13 mouse cellular contexts compared by ENCODE assay signal in the genomic region with DNA sequence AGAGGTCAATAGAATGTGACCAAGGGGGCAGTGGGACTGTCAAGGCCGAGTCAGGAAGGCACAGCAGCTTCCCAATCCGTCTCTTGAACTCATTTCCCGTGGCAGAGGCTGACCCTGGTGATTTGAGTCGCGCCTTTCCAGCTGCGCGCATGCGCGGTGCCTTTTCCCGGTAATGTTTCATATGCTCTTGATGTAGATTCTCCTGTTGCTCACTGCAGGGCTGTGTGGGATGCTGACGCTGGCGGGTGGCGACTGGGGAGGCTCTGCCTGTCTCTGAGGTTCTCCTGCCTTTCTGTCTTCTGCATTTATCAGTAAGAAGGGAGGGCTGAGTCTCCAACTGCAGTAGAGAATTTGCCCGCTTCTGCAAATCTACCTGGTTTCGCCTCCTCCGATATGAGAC. TPM values are rescaled to one million over a fixed set of nuclear protein-coding genes. Genes with fewer than 3 reads are reported as not detected.
DNase-seq lines count a peak whose midpoint lies in the region; TF ChIP-seq lines count a peak whose summit lies in the region.
"Had no signal": no experiment of that assay in that cellular context is flagged by ENCODE, and none has a peak within 500 bp of the region (broad histone marks: within the 10 kb centered on the region; RNA-seq: fewer than 3 reads in every experiment).

No protein-coding gene starts in this region.

- TF ChIP-seq EP300 in heart, adult 2 months (IDR thresholded peaks at IDR 0.05; ENCODE audit: insufficient read depth, low read depth, low read length), result no peak

- H3K9ac ChIP-seq in heart, adult 2 months (ENCODE audit: low read depth, low read length), result no peak overlapping the region
- H3K9ac ChIP-seq: liver, embryonic 15.5 days had no signal

- H3K79me2 ChIP-seq in heart, adult 2 months (replicated peaks; ENCODE audit: control insufficient read depth, insufficient read depth, low read length), result no peaks in the 10 kb centered on the region

- H3K36me3 ChIP-seq in kidney, adult 2 months (ENCODE audit: control insufficient read depth, insufficient read depth, low read length), result no peaks in the 10 kb centered on the region
- H3K36me3 ChIP-seq in heart, adult 2 months (ENCODE audit: control insufficient read depth, insufficient read depth, low read length), result no peaks in the 10 kb centered on the region
- H3K36me3 ChIP-seq: liver, embryonic 15.5 days had no signal

- 49% methylated on average over 16 of the region's 16 CpGs for WGBS in kidney, adult 2 months
- WGBS in heart, adult 2 months, result 36% methylated on average over 16 of the region's 16 CpGs

- H3K4me1 ChIP-seq in kidney, adult 2 months (ENCODE audit: control insufficient read depth, insufficient read depth, low read length), result no peaks in the 10 kb centered on the region
- H3K4me1 ChIP-seq in heart, adult 2 months (ENCODE audit: control insufficient read depth, insufficient read depth, low read length), result no peaks in the 10 kb centered on the region
- H3K4me1 ChIP-seq: liver, embryonic 15.5 days had no signal

- no peaks in the 10 kb centered on the region for H3K27me3 ChIP-seq in kidney, adult 2 months (replicated peaks; ENCODE audit: control insufficient read depth, insufficient read depth, low read length)
- no peaks in the 10 kb centered on the region for H3K27me3 ChIP-seq in heart, adult 2 months (ENCODE audit: control insufficient read depth, insufficient read depth, low read length)

- TF ChIP-seq POLR2A in kidney, adult 2 months (IDR thresholded peaks at IDR 0.05; ENCODE audit: low read depth, low read length), result no peak
- no peak for TF ChIP-seq POLR2A in heart, adult 2 months (IDR thresholded peaks at IDR 0.05; ENCODE audit: insufficient read depth, low read depth, low read length)

- peak; percentile 7 for DNase-seq in kidney, adult 2 months
- DNase-seq in kidney, adult 8-10 months, result no peak
- DNase-seq in R1 (ENCODE audit: low read depth, low spot score), result peak; percentile 64
- DNase-seq in frontal cortex, postnatal 10 days (ENCODE audit: low spot score in 2 of 2), result peak; percentile 39 to 54
- peak; percentile 54 to 85 for DNase-seq in left cerebral cortex, postnatal 25 days (ENCODE audit: low spot score in 2 of 2)
- no peak for DNase-seq in thymus, postnatal 0 days (ENCODE audit: low spot score)
- DNase-seq in heart, adult 2 months, result no peak
- no peak for DNase-seq in gastrocnemius, postnatal 14 days
- DNase-seq: thymus, postnatal 14 days had no signal

- no peak overlapping the region for H3K4me3 ChIP-seq in kidney, adult 2 months (ENCODE audit: insufficient read depth, low read depth, low read length)
- H3K4me3 ChIP-seq in heart, adult 2 months, result no peak overlapping the region
- H3K4me3 ChIP-seq: liver, embryonic 15.5 days had no signal

- no peak for TF ChIP-seq CTCF in kidney, adult 2 months (conservative IDR thresholded peaks at IDR 0.05; ENCODE audit: insufficient read depth, insufficient read length, low read depth, low read length)
- no peak for TF ChIP-seq CTCF in heart, adult 2 months (IDR thresholded peaks at IDR 0.05)

- H3K27ac ChIP-seq in kidney, adult 2 months (ENCODE audit: insufficient read depth, low read depth, low read length), result no peak overlapping the region
- no peak overlapping the region for H3K27ac ChIP-seq in heart, adult 2 months
- H3K27ac ChIP-seq: liver, embryonic 15.5 days had no signal

- intact Hi-C loops in left cerebral cortex, postnatal 25 days (cut with DNase I), result no loop called here
- intact Hi-C loops in heart, adult 2 months (cut with DNase I), result no loop called here
- intact Hi-C loops in gastrocnemius, postnatal 14 days (cut with DNase I; ENCODE audit: low total_unique reads), result no loop called here

RNA-seq across cellular contexts. Expression of gene Aym1, which starts 2.8 kb away (rescaled TPM):
- polyA plus RNA-seq in kidney, adult 2 months (2012; rRNA removed), result not detected in 2 replicates
- total RNA-seq in left cerebral cortex, postnatal 25 days (2021), result not detected
- polyA plus RNA-seq in thymus, postnatal 0 days (2015; fragmentation: Nextera tagmentation; extraction: Ambion mirVana), result not detected in 2 replicates
- not detected for total RNA-seq in heart, adult 2 months (2021)
- not detected in 2 replicates for polyA plus RNA-seq in heart, adult 2 months (2012; rRNA removed)
- not detected for total RNA-seq in gastrocnemius, postnatal 14 days (2021)
- total RNA-seq: granulocyte monocyte progenitor cell, adult 5-6 weeks had no signal
- polyA plus RNA-seq: CD4-positive, CD25-positive, alpha-beta regulatory T cell, adult 4 months; kidney, embryonic 14.5 days; liver, embryonic 15.5 days had no signal

RNA-seq across cellular contexts. Expression of gene Sgsm1, which starts 43.7 kb away (rescaled TPM):
- polyA plus RNA-seq in kidney, adult 2 months (2012; rRNA removed), result 3.5 and 3.9 TPM in 2 replicates
- 100 to 1,000 TPM; 139 to 157 TPM for total RNA-seq in left cerebral cortex, postnatal 25 days (2021)
- polyA plus RNA-seq in thymus, postnatal 0 days (2015; fragmentation: Nextera tagmentation; extraction: Ambion mirVana), result 0.46 and 0.99 TPM in 2 replicates
- 1 to 10 TPM in 1 of 2 experiments, under 1 TPM in 1; 0.52 to 1.2 TPM for total RNA-seq in heart, adult 2 months (2021)
- 0.43 and 0.67 TPM in 2 replicates for polyA plus RNA-seq in heart, adult 2 months (2012; rRNA removed)
- under 1 TPM; 0.62 to 0.70 TPM for total RNA-seq in gastrocnemius, postnatal 14 days (2021)
- total RNA-seq: granulocyte monocyte progenitor cell, adult 5-6 weeks had no signal
- polyA plus RNA-seq: CD4-positive, CD25-positive, alpha-beta regulatory T cell, adult 4 months had no signal

Comparison
In these comparisons a context has a peak if more than half of its experiments do, and no peak if none do; other contexts are left out.
1. DNase-seq: peak in kidney, adult 2 months (single experiment), R1 (single experiment), frontal cortex, postnatal 10 days (2 of 2) and left cerebral cortex, postnatal 25 days (2 of 2); none in kidney, adult 8-10 months (0 of 2), thymus, postnatal 0 days (single experiment), heart, adult 2 months (0 of 2) and gastrocnemius, postnatal 14 days (single experiment).
2. RNA of gene Sgsm1, which starts 43.7 kb away (total RNA-seq): 139 to 157 TPM in left cerebral cortex, postnatal 25 days; 0.52 to 1.2 TPM in heart, adult 2 months and 0.62 to 0.70 TPM in gastrocnemius, postnatal 14 days; every median in the first group is over 10 times any median in the second.